Mouse (Mus musculus): ENCODE measurements at regions not wholly inside any gene's neighbourhood (a gene's known extent, or its start where the extent isn't known, plus 50 kb on each side); places are given as distances from the start of the nearest gene placed in this dataset.

DNA sequence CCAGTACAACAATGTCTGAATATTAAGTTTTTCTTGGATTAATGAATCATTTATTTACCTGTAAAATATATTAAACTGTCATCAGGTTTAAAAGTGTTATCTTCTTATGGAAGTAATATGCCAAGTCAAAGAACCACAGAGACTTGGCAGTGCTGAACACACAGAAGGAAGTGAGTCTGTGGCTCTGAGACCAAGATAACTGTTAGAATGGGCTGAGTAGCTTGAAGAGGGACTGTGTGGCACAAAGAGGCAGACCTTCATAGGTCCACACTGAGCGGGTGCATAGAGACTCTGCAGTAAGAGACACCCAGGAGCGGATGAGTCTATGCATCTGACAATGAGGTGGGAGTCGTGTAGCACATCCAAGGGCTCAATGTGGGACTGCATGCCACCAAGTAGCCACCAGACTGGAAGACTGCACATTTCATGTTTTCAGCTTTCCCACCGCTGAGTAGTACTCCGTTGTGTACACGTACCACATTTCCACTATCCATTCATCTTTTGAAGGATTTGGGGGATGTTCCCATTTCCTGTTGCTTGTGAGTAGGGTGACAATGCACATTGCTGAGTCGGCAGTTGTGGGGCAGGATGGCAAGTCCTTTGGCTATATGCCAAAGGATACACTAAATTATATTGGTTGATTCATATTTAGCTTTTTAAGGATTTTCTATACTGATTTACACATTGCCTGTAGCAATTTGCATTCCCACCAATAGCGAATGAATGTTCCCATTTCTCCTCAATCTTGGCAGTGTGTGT, 105.6 kb downstream of the Rbm46 start:
- TF ChIP-seq POLR2A (IDR thresholded peaks at IDR 0.05; ENCODE audit: control insufficient read depth, extremely low read depth, insufficient read depth, low read length, poor library complexity): no peak
- TF ChIP-seq CTCF (IDR thresholded peaks at IDR 0.05; ENCODE audit: borderline replicate concordance, control insufficient read depth, extremely low read depth, insufficient read depth, low read length, poor library complexity): no peak
